Mouse (Mus musculus): ENCODE measurements around the gene Stat3. TPM values are rescaled to one million over a fixed set of nuclear protein-coding genes. Genes with fewer than 3 reads are reported as not detected.

Gene Stat3
- polyA plus RNA-seq, 1 experiment from 2014 or later, result 50.6 TPM

GRCm38 (mm10) chr11:100875761-100876160 is 63.6 kb downstream of the Stat3 start:
- H3K4me3 ChIP-seq (replicated peaks; ENCODE audit: low read length), result no peak overlapping the region
- H3K9ac ChIP-seq, result no peak overlapping the region
- WGBS, result 70% methylated on average over 3 of the region's 3 CpGs
- H3K27me3 ChIP-seq (ENCODE audit: control insufficient read depth, insufficient read depth, low read length), result no peaks in the 10 kb centered on the region
- H3K4me1 ChIP-seq (replicated peaks; ENCODE audit: control insufficient read depth, insufficient read depth, low read length), result no peaks in the 10 kb centered on the region
- H3K9me3 ChIP-seq (ENCODE audit: control insufficient read depth, low read length), result no peaks in the 10 kb centered on the region
- H3K4me2 ChIP-seq (replicated peaks), result no peak overlapping the region
- no peak overlapping the region for H3K27ac ChIP-seq
- no peaks in the 10 kb centered on the region for H3K36me3 ChIP-seq (replicated peaks; ENCODE audit: control insufficient read depth, insufficient read depth)
- no peak for ATAC-seq (ENCODE audit: low FRiP score)
- DNase-seq (ENCODE audit: low spot score), result no peak

DNA sequence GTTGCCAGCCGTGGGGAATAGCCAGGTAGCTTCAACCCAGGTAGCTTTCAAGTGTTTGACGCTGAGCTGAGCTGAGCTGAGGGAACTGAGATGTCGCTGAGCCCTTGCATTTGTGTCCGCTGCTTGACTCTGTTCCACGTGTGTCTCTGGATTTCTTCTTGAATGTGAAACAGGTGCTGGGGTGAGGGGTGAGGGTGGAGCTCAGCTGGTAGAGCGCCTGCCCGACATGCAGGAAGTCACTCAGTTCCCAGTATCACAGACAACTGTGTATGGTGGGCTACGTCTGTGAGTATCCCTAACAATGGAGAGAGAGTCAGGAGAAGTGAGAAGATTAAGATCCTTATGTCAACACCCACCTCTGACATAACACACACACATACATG is 68.4 kb downstream of the Stat3 start:
- Histone ChIP-seq H3K9me3 (ENCODE audit: control insufficient read depth, low read length) (no peaks in the 10 kb centered on the region), H3K4me2 (replicated peaks) (no peak overlapping the region), H3K27me3 (ENCODE audit: control insufficient read depth, insufficient read depth, low read length) (no peaks in the 10 kb centered on the region), H3K27ac (no peak overlapping the region), H3K4me3 (replicated peaks; ENCODE audit: low read length) (no peak overlapping the region), H3K36me3 (replicated peaks; ENCODE audit: control insufficient read depth, insufficient read depth) (no peaks in the 10 kb centered on the region), H3K4me1 (replicated peaks; ENCODE audit: control insufficient read depth, insufficient read depth, low read length) (no peaks in the 10 kb centered on the region), H3K9ac (no peak overlapping the region)
- 82% methylated on average over 8 of the region's 8 CpGs for WGBS
- DNase-seq (ENCODE audit: low spot score) (no peak), ATAC-seq (ENCODE audit: low FRiP score) (no peak)

DNA sequence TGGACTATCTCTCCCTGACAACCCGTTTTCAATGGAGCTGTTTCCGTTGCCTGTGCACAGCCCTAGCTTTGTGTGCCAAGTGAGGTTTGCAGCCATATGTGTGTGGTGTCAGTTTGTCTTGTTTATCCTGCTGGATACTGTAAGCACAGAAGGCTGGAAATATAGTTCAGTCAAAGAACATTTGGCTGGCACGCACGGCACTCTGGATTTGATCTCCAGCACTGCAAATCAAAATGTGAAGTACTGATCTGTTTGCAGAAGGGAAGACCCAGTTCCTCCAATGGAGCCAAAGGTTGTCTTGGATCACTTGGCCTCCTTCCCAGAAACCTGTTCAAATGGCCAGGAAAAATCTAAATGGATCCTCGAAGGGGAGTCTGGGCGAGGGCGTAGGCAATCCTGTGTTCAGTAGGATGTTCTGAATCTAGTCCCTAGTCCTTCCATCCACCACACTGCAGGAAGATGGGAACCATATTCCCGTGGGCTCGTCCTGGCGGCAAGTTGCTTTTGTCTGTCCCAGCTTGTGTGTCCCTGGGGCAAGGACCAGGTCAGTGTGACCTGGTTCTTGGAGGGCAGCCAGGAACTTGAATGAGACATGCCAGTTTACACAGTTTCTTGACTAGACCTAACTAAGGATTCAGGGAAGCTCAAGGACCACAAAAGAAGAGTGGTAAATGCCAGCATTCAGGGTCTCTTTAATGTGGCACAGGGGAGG is 68.9 kb downstream of the Stat3 start:
- no peak for DNase-seq (ENCODE audit: low spot score)
- no peak overlapping the region for H3K4me3 ChIP-seq (replicated peaks; ENCODE audit: low read length)
- H3K4me2 ChIP-seq (replicated peaks), result no peak overlapping the region
- no peaks in the 10 kb centered on the region for H3K4me1 ChIP-seq (replicated peaks; ENCODE audit: control insufficient read depth, insufficient read depth, low read length)
- no peak overlapping the region for H3K9ac ChIP-seq
- H3K36me3 ChIP-seq (replicated peaks; ENCODE audit: control insufficient read depth, insufficient read depth), result no peaks in the 10 kb centered on the region
- H3K9me3 ChIP-seq (ENCODE audit: control insufficient read depth, low read length), result no peaks in the 10 kb centered on the region
- WGBS, result 83% methylated on average over 10 of the region's 10 CpGs
- H3K27me3 ChIP-seq (ENCODE audit: control insufficient read depth, insufficient read depth, low read length), result no peaks in the 10 kb centered on the region
- ATAC-seq (ENCODE audit: low FRiP score), result no peak
- no peak overlapping the region for H3K27ac ChIP-seq

GRCm38 (mm10) chr11:100865618-100866017 is 73.7 kb downstream of the Stat3 start:
- no peak overlapping the region for H3K27ac ChIP-seq
- H3K4me3 ChIP-seq (replicated peaks; ENCODE audit: low read length), result no peak overlapping the region
- ATAC-seq (ENCODE audit: low FRiP score) (no peak), DNase-seq (ENCODE audit: low spot score) (no peak)
- H3K9me3 ChIP-seq (ENCODE audit: control insufficient read depth, low read length), result no peaks in the 10 kb centered on the region
- no peak overlapping the region for H3K4me2 ChIP-seq (replicated peaks)
- no peak overlapping the region for H3K9ac ChIP-seq
- H3K36me3 ChIP-seq (replicated peaks; ENCODE audit: control insufficient read depth, insufficient read depth), result no peaks in the 10 kb centered on the region
- 86% methylated on average over 7 of the region's 7 CpGs for WGBS
- H3K27me3 ChIP-seq (ENCODE audit: control insufficient read depth, insufficient read depth, low read length), result peaks cover 14% of the 10 kb centered on the region; the same call in 1 of the 2 replicates
- no peaks in the 10 kb centered on the region for H3K4me1 ChIP-seq (replicated peaks; ENCODE audit: control insufficient read depth, insufficient read depth, low read length)

DNA sequence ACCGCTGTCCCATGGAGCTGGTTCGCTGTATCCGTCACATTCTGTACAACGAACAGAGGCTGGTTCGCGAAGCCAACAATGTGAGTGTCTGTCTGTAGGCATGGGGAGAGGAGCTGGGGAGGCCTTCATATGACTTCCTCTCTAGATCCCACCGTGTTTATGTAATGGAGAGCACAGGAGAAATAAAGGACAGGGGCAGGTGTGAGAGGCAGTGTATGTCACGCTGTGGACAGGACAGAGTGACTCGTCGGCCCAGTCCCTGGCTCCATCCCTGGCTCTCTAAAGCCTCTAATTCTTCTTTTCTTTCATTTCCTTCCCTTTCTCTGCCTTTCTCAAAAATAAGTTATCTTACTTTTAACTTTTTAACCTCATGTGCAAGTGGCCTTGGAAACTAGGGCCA is 76.2 kb downstream of the Stat3 start:
- no peaks in the 10 kb centered on the region for H3K9me3 ChIP-seq (ENCODE audit: control insufficient read depth, low read length)

GRCm38 (mm10) chr11:100861836-100862235 is 77.5 kb downstream of the Stat3 start:
- peaks cover 38% of the 10 kb centered on the region for H3K27me3 ChIP-seq (ENCODE audit: control insufficient read depth, insufficient read depth, low read length)

More for the DNA sequence above, 76.2 kb downstream of the Stat3 start:
- 91% methylated on average over 10 of the region's 10 CpGs for WGBS
- Histone ChIP-seq H3K36me3 (replicated peaks; ENCODE audit: control insufficient read depth, insufficient read depth) (no peaks in the 10 kb centered on the region), H3K9ac (no peak overlapping the region), H3K4me3 (replicated peaks; ENCODE audit: low read length) (no peak overlapping the region), H3K27me3 (ENCODE audit: control insufficient read depth, insufficient read depth, low read length) (peaks cover 38% of the 10 kb centered on the region), H3K4me2 (replicated peaks) (no peak overlapping the region), H3K4me1 (replicated peaks; ENCODE audit: control insufficient read depth, insufficient read depth, low read length) (no peaks in the 10 kb centered on the region; the same call in 1 of the 2 replicates), H3K27ac (no peak overlapping the region)
- ATAC-seq (ENCODE audit: low FRiP score) (no peak), DNase-seq (ENCODE audit: low spot score) (no peak)

GRCm38 (mm10) chr11:100861335-100861734 is 78.0 kb downstream of the Stat3 start:
- no peak for ATAC-seq (ENCODE audit: low FRiP score)
- DNase-seq (ENCODE audit: low spot score), result no peak
- H3K9me3 ChIP-seq (ENCODE audit: control insufficient read depth, low read length), result no peaks in the 10 kb centered on the region
- H3K4me1 ChIP-seq (replicated peaks; ENCODE audit: control insufficient read depth, insufficient read depth, low read length), result no peaks in the 10 kb centered on the region; the same call in 1 of the 2 replicates
- H3K27ac ChIP-seq, result no peak overlapping the region
- no peak overlapping the region for H3K4me3 ChIP-seq (replicated peaks; ENCODE audit: low read length)
- no peaks in the 10 kb centered on the region for H3K36me3 ChIP-seq (replicated peaks; ENCODE audit: control insufficient read depth, insufficient read depth)
- 84% methylated on average over 7 of the region's 7 CpGs for WGBS
- no peak overlapping the region for H3K9ac ChIP-seq
- peaks cover 38% of the 10 kb centered on the region for H3K27me3 ChIP-seq (ENCODE audit: control insufficient read depth, insufficient read depth, low read length)
- H3K4me2 ChIP-seq (replicated peaks), result no peak overlapping the region

More at GRCm38 (mm10) chr11:100861836-100862235, 77.5 kb downstream of the Stat3 start:
- DNase-seq (ENCODE audit: low spot score) (no peak), ATAC-seq (ENCODE audit: low FRiP score) (no peak)
- no peaks in the 10 kb centered on the region; the same call in 1 of the 2 replicates for H3K4me1 ChIP-seq (replicated peaks; ENCODE audit: control insufficient read depth, insufficient read depth, low read length)
- no peak overlapping the region for H3K27ac ChIP-seq
- H3K9me3 ChIP-seq (ENCODE audit: control insufficient read depth, low read length), result no peaks in the 10 kb centered on the region
- no peak overlapping the region for H3K4me2 ChIP-seq (replicated peaks)
- H3K4me3 ChIP-seq (replicated peaks; ENCODE audit: low read length), result no peak overlapping the region
- no peaks in the 10 kb centered on the region for H3K36me3 ChIP-seq (replicated peaks; ENCODE audit: control insufficient read depth, insufficient read depth)
- H3K9ac ChIP-seq, result no peak overlapping the region
- 39% methylated on average over 3 of the region's 3 CpGs for WGBS

DNA sequence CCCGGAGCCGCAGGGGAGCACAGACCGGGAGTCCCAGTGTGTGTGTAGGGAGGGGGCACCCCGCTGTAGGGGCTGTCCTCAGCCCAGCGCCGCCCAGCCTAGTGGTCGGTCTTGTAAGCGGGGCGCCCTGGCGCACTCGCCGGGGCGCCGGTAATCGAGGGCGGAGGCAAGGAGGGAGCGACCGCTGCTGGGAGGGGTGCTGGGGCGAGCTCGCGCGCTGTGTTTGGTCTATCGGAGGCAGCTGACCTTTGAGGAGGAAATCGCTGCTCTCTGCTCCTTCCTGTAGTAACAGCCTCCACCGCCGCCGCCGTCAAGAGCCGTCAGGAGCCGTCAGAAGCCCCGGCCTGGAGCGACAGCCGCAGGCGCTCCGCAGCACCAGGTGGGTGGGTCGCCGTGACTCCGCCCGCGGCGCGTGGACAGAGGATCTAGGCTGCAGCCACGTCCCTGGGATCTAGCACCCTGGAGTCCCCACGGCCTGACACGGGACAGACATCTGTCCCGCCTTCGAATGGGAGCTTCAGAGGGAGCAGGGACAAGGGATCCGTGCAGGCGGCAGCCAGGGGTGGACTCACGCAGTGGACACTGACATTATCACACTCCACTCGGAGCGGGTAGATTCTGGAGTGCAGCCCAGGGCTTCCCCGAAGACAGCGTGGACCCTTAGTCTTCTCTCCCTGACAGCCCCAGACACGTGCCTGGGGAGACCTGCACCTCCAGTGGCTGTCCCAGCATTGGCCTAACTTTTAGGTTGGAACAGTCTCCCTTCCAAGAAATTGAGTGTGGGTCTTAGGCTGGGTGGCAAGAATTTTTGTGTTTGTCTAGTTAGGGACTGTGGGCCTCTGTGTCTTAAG is 78.9 kb downstream of the Stat3 start:
- WGBS, result 3% methylated on average over 54 of the region's 55 CpGs
- ATAC-seq (ENCODE audit: low FRiP score), result peak; percentile 40; the same call in 1 of the 2 replicates
- H3K4me3 ChIP-seq (replicated peaks; ENCODE audit: low read length), result peak overlapping the region; percentile 40

GRCm38 (mm10) chr11:100859579-100860075 is 79.7 kb downstream of the Stat3 start:
- H3K27me3 ChIP-seq (ENCODE audit: control insufficient read depth, insufficient read depth, low read length), result peaks cover 38% of the 10 kb centered on the region
- H3K4me2 ChIP-seq (replicated peaks), result peak overlapping the region; percentile 58
- H3K27ac ChIP-seq, result no peak overlapping the region
- H3K36me3 ChIP-seq (replicated peaks; ENCODE audit: control insufficient read depth, insufficient read depth), result no peaks in the 10 kb centered on the region
- H3K9me3 ChIP-seq (ENCODE audit: control insufficient read depth, low read length), result no peaks in the 10 kb centered on the region
- H3K4me1 ChIP-seq (replicated peaks; ENCODE audit: control insufficient read depth, insufficient read depth, low read length), result no peaks in the 10 kb centered on the region; the same call in 1 of the 2 replicates
- peak overlapping the region; percentile 40 for H3K4me3 ChIP-seq (replicated peaks; ENCODE audit: low read length)
- WGBS, result 49% methylated on average over 6 of the region's 6 CpGs
- no peak for DNase-seq (ENCODE audit: low spot score)
- ATAC-seq (ENCODE audit: low FRiP score), result no peak
- H3K9ac ChIP-seq, result no peak overlapping the region

More for the DNA sequence above, 78.9 kb downstream of the Stat3 start:
- H3K4me1 ChIP-seq (replicated peaks; ENCODE audit: control insufficient read depth, insufficient read depth, low read length), result no peaks in the 10 kb centered on the region; the same call in 1 of the 2 replicates
- H3K4me2 ChIP-seq (replicated peaks), result peak overlapping the region; percentile 58
- no peak overlapping the region for H3K27ac ChIP-seq
- H3K9ac ChIP-seq, result peak overlapping the region; percentile 49
- no peaks in the 10 kb centered on the region for H3K36me3 ChIP-seq (replicated peaks; ENCODE audit: control insufficient read depth, insufficient read depth)
- H3K27me3 ChIP-seq (ENCODE audit: control insufficient read depth, insufficient read depth, low read length), result peaks cover 38% of the 10 kb centered on the region
- no peaks in the 10 kb centered on the region for H3K9me3 ChIP-seq (ENCODE audit: control insufficient read depth, low read length)
- peak; percentile 41 for DNase-seq (ENCODE audit: low spot score)

All from hindbrain, embryonic 14.5 days (tissue).